Mouse (Mus musculus): ENCODE results near the gene Nkd2. TPM values are rescaled to one million over a fixed set of nuclear protein-coding genes. Genes with fewer than 3 reads are reported as not detected.

Gene Nkd2
- polyA plus RNA-seq, 1 experiment from 2014 or later = 4.7 TPM

GRCm38 (mm10) chr13:73881347-73881746 lies 33.9 kb upstream of the Nkd2 start:
- Histone ChIP-seq H3K4me2 (replicated peaks; ENCODE audit: low read depth) (no peak overlapping the region), H3K36me3 (ENCODE audit: control insufficient read depth, insufficient read depth, low read length) (no peaks in the 10 kb centered on the region), H3K27me3 (ENCODE audit: control insufficient read depth, insufficient read depth, low read length) (no peaks in the 10 kb centered on the region), H3K4me1 (replicated peaks; ENCODE audit: control insufficient read depth, insufficient read depth) (no peaks in the 10 kb centered on the region), H3K9ac (ENCODE audit: low read length) (no peak overlapping the region), H3K4me3 (ENCODE audit: low read depth, low read length) (no peak overlapping the region), H3K27ac (replicated peaks) (no peak overlapping the region), H3K9me3 (ENCODE audit: control insufficient read depth, low read length) (no peaks in the 10 kb centered on the region)
- TF ChIP-seq EP300 (optimal IDR thresholded peaks at IDR 0.05) (no peak), CTCF (IDR thresholded peaks at IDR 0.05; ENCODE audit: low read depth) (no peak)
- no peak for DNase-seq (ENCODE audit: low spot score)
- ATAC-seq (ENCODE audit: low FRiP score, low TSS enrichment) = no peak
- WGBS = 50% methylated on average over 8 of the region's 8 CpGs

GRCm38 (mm10) chr13:73879824-73880223 lies 32.4 kb upstream of the Nkd2 start:
- H3K9me3 ChIP-seq (ENCODE audit: control insufficient read depth, low read length) = no peaks in the 10 kb centered on the region
- 86% methylated on average over 5 of the region's 5 CpGs for WGBS
- H3K9ac ChIP-seq (ENCODE audit: low read length) = no peak overlapping the region
- ATAC-seq (ENCODE audit: low FRiP score, low TSS enrichment) (0 out of 2 replicates have a peak, but pooled peaks have one; percentile 45), DNase-seq (ENCODE audit: low spot score) (no peak)
- H3K27ac ChIP-seq (replicated peaks) = no peak overlapping the region
- H3K4me2 ChIP-seq (replicated peaks; ENCODE audit: low read depth) = no peak overlapping the region
- H3K27me3 ChIP-seq (ENCODE audit: control insufficient read depth, insufficient read depth, low read length) = no peaks in the 10 kb centered on the region
- H3K36me3 ChIP-seq (ENCODE audit: control insufficient read depth, insufficient read depth, low read length) = no peaks in the 10 kb centered on the region
- H3K4me3 ChIP-seq (ENCODE audit: low read depth, low read length) = no peak overlapping the region
- TF ChIP-seq EP300 (optimal IDR thresholded peaks at IDR 0.05) (no peak), CTCF (IDR thresholded peaks at IDR 0.05; ENCODE audit: low read depth) (peak; percentile 47)
- no peaks in the 10 kb centered on the region for H3K4me1 ChIP-seq (replicated peaks; ENCODE audit: control insufficient read depth, insufficient read depth)

GRCm38 (mm10) chr13:73872159-73872558 lies 24.7 kb upstream of the Nkd2 start:
- TF ChIP-seq CTCF (IDR thresholded peaks at IDR 0.05; ENCODE audit: low read depth) (no peak), EP300 (optimal IDR thresholded peaks at IDR 0.05) (no peak)

GRCm38 (mm10) chr13:73846589-73847464 lies 604 bp downstream of the Nkd2 start:
- H3K27me3 ChIP-seq (ENCODE audit: control insufficient read depth, insufficient read depth, low read length) = no peaks in the 10 kb centered on the region
- under 1% methylated on average over 63 of the region's 65 CpGs for WGBS
- H3K4me1 ChIP-seq (replicated peaks; ENCODE audit: control insufficient read depth, insufficient read depth) = no peaks in the 10 kb centered on the region
- H3K36me3 ChIP-seq (ENCODE audit: control insufficient read depth, insufficient read depth, low read length) = no peaks in the 10 kb centered on the region
- H3K4me2 ChIP-seq (replicated peaks; ENCODE audit: low read depth) = peak overlapping the region; percentile 83
- TF ChIP-seq EP300 (optimal IDR thresholded peaks at IDR 0.05) (no peak), CTCF (IDR thresholded peaks at IDR 0.05; ENCODE audit: low read depth) (no peak)
- peak overlapping the region; percentile 63 for H3K9ac ChIP-seq (ENCODE audit: low read length)
- H3K4me3 ChIP-seq (ENCODE audit: low read depth, low read length) = peak overlapping the region; percentile 64
- peak; percentile 40; the same call in 1 of the 2 replicates for ATAC-seq (ENCODE audit: low FRiP score, low TSS enrichment)
- no peaks in the 10 kb centered on the region for H3K9me3 ChIP-seq (ENCODE audit: control insufficient read depth, low read length)
- no peak for DNase-seq (ENCODE audit: low spot score)
- no peak overlapping the region for H3K27ac ChIP-seq (replicated peaks)

More at GRCm38 (mm10) chr13:73872159-73872558, 24.7 kb upstream of the Nkd2 start:
- no peaks in the 10 kb centered on the region for H3K9me3 ChIP-seq (ENCODE audit: control insufficient read depth, low read length)
- ATAC-seq (ENCODE audit: low FRiP score, low TSS enrichment) (no peak), DNase-seq (ENCODE audit: low spot score) (no peak)
- no peak overlapping the region for H3K4me2 ChIP-seq (replicated peaks; ENCODE audit: low read depth)
- WGBS = 69% methylated on average over 2 of the region's 2 CpGs
- H3K27me3 ChIP-seq (ENCODE audit: control insufficient read depth, insufficient read depth, low read length) = no peaks in the 10 kb centered on the region
- no peak overlapping the region for H3K4me3 ChIP-seq (ENCODE audit: low read depth, low read length)
- no peaks in the 10 kb centered on the region for H3K36me3 ChIP-seq (ENCODE audit: control insufficient read depth, insufficient read depth, low read length)
- no peak overlapping the region for H3K27ac ChIP-seq (replicated peaks)
- H3K9ac ChIP-seq (ENCODE audit: low read length) = no peak overlapping the region
- no peaks in the 10 kb centered on the region for H3K4me1 ChIP-seq (replicated peaks; ENCODE audit: control insufficient read depth, insufficient read depth)

- no peak overlapping the region for H3K4me2 ChIP-seq (replicated peaks; ENCODE audit: low read depth)
- no peaks in the 10 kb centered on the region for H3K27me3 ChIP-seq (ENCODE audit: control insufficient read depth, insufficient read depth, low read length)
- H3K4me1 ChIP-seq (replicated peaks; ENCODE audit: control insufficient read depth, insufficient read depth) = no peaks in the 10 kb centered on the region
- H3K36me3 ChIP-seq (ENCODE audit: control insufficient read depth, insufficient read depth, low read length) = no peaks in the 10 kb centered on the region; the same call in 1 of the 2 replicates
- H3K9me3 ChIP-seq (ENCODE audit: control insufficient read depth, low read length) = no peaks in the 10 kb centered on the region
- H3K9ac ChIP-seq (ENCODE audit: low read length) = no peak overlapping the region
- 0 out of 2 replicates have a peak, but pooled peaks have one; percentile 19 for ATAC-seq (ENCODE audit: low FRiP score, low TSS enrichment)
- DNase-seq (ENCODE audit: low spot score) = no peak
- TF ChIP-seq CTCF (IDR thresholded peaks at IDR 0.05; ENCODE audit: low read depth) (no peak), EP300 (optimal IDR thresholded peaks at IDR 0.05) (no peak)
- H3K4me3 ChIP-seq (ENCODE audit: low read depth, low read length) = no peak overlapping the region
- H3K27ac ChIP-seq (replicated peaks) = no peak overlapping the region
These were observed 4.7 kb downstream of the Nkd2 start for GRCm38 (mm10) chr13:73842696-73843095.

- Histone ChIP-seq H3K36me3 (ENCODE audit: control insufficient read depth, insufficient read depth, low read length) (no peaks in the 10 kb centered on the region; the same call in 1 of the 2 replicates), H3K4me3 (ENCODE audit: low read depth, low read length) (no peak overlapping the region), H3K9ac (ENCODE audit: low read length) (no peak overlapping the region), H3K27me3 (ENCODE audit: control insufficient read depth, insufficient read depth, low read length) (no peaks in the 10 kb centered on the region), H3K4me2 (replicated peaks; ENCODE audit: low read depth) (no peak overlapping the region), H3K9me3 (ENCODE audit: control insufficient read depth, low read length) (no peaks in the 10 kb centered on the region), H3K27ac (replicated peaks) (no peak overlapping the region), H3K4me1 (replicated peaks; ENCODE audit: control insufficient read depth, insufficient read depth) (0 out of 2 replicates have a peak, but pooled peaks cover 2% of the 10 kb centered on the region)
- WGBS = 83% methylated on average over 4 of the region's 4 CpGs
- ATAC-seq (ENCODE audit: low FRiP score, low TSS enrichment) (no peak), DNase-seq (ENCODE audit: low spot score) (no peak)
- no peak for TF ChIP-seq EP300 (optimal IDR thresholded peaks at IDR 0.05)
- no peak for TF ChIP-seq CTCF (IDR thresholded peaks at IDR 0.05; ENCODE audit: low read depth)
These were observed 7.7 kb downstream of the Nkd2 start for GRCm38 (mm10) chr13:73839740-73840139.

Measured in stomach, postnatal 0 days (tissue).